Mouse (Mus musculus) urinary bladder, postnatal 4 days (tissue): ENCODE measurements around the gene Rftn1.

Source experiments
- DNase-seq, 2 experiments: peaks; one replicate each; pipeline ENCODE4 v3.0.0; 2021 to 2022; ENCODE audit warnings: low spot score in 2 of 2

Gene Rftn1

GRCm38 (mm10) chr17:50201828-50202445, 11.5 kb upstream of the Rftn1 start:
- no peak for DNase-seq

- no peak for DNase-seq
Observed at GRCm38 (mm10) chr17:50199075-50199850, 8.8 kb upstream of the Rftn1 start.

GRCm38 (mm10) chr17:50197572-50197971, 7.1 kb upstream of the Rftn1 start:
- no peak for DNase-seq

- no peak for DNase-seq
Observed at GRCm38 (mm10) chr17:50196005-50196672, 5.7 kb upstream of the Rftn1 start.

- DNase-seq, result no peak
Observed at GRCm38 (mm10) chr17:50195399-50195798, 4.9 kb upstream of the Rftn1 start.

GRCm38 (mm10) chr17:50194541-50194940, 4.1 kb upstream of the Rftn1 start:
- no peak for DNase-seq

- no peak for DNase-seq
Observed at GRCm38 (mm10) chr17:50193653-50194052, 3.2 kb upstream of the Rftn1 start.

GRCm38 (mm10) chr17:50192376-50192940, 2.0 kb upstream of the Rftn1 start:
- no peak for DNase-seq

- no peak for DNase-seq
Observed at GRCm38 (mm10) chr17:50191318-50191957, 964 bp upstream of the Rftn1 start.

- peak in 1 of 2 experiments; percentile 42 for DNase-seq
Observed at GRCm38 (mm10) chr17:50189381-50190012, 977 bp downstream of the Rftn1 start.

GRCm38 (mm10) chr17:50188662-50189345, 1.7 kb downstream of the Rftn1 start:
- no peak for DNase-seq

GRCm38 (mm10) chr17:50185616-50186015, 4.9 kb downstream of the Rftn1 start:
- no peak for DNase-seq

GRCm38 (mm10) chr17:50185083-50185482, 5.4 kb downstream of the Rftn1 start:
- no peak for DNase-seq

- DNase-seq, result no peak
Observed at GRCm38 (mm10) chr17:50184217-50185038, 6.0 kb downstream of the Rftn1 start.

- no peak for DNase-seq
Observed at GRCm38 (mm10) chr17:50183300-50183699, 7.2 kb downstream of the Rftn1 start.

- DNase-seq, result no peak
Observed at GRCm38 (mm10) chr17:50182542-50182951, 7.9 kb downstream of the Rftn1 start.

- DNase-seq, result no peak
Observed at GRCm38 (mm10) chr17:50180899-50181570, 9.4 kb downstream of the Rftn1 start.

- DNase-seq, result no peak
Observed at GRCm38 (mm10) chr17:50173776-50174175, 16.7 kb downstream of the Rftn1 start.

GRCm38 (mm10) chr17:50173368-50173767, 17.1 kb downstream of the Rftn1 start:
- no peak for DNase-seq
